Mouse (Mus musculus): ENCODE measurements at regions not wholly inside any gene's neighbourhood (a gene's known extent, or its start where the extent isn't known, plus 50 kb on each side); places are given as distances from the start of the nearest gene placed in this dataset.

DNA sequence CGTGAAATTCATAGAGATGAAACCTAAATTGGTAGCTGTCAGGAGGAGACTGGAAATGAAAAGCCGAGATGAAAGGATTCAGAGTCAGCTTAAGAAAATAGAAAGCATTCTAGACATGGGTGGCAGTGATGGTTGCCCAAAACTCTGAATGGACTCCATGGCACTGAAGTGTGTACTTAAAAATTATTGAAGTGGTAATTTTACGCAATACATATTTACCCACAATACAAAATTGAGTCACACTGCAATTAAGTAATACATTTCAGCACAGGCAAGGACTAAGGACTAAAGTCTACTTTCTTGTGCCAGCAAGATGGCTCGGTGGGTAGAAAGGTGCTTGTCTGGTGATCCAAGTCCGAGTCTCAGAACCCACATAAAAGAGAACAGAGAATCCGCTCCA lies 120.4 kb upstream of the Cadm1 start:
- Histone ChIP-seq H3K4me2 (ENCODE audit: low read depth) (no peak overlapping the region), H3K9me3 (ENCODE audit: control insufficient read depth, low read length) (no peaks in the 10 kb centered on the region), H3K27ac (ENCODE audit: low read depth, low read length) (no peak overlapping the region), H3K4me1 (ENCODE audit: control insufficient read depth, insufficient read depth, low read length) (peaks cover 8% of the 10 kb centered on the region), H3K9ac (ENCODE audit: low read length) (no peak overlapping the region), H3K27me3 (ENCODE audit: control insufficient read depth, insufficient read depth, low read length) (no peaks in the 10 kb centered on the region), H3K36me3 (ENCODE audit: control insufficient read depth, insufficient read depth, low read length) (no peaks in the 10 kb centered on the region), H3K4me3 (ENCODE audit: low read depth, low read length) (no peak overlapping the region)
- ATAC-seq (ENCODE audit: insufficient read depth, low FRiP score, low TSS enrichment) (no peak), DNase-seq (ENCODE audit: low spot score) (no peak)
- 86% methylated on average over 6 of the region's 6 CpGs for WGBS

DNA sequence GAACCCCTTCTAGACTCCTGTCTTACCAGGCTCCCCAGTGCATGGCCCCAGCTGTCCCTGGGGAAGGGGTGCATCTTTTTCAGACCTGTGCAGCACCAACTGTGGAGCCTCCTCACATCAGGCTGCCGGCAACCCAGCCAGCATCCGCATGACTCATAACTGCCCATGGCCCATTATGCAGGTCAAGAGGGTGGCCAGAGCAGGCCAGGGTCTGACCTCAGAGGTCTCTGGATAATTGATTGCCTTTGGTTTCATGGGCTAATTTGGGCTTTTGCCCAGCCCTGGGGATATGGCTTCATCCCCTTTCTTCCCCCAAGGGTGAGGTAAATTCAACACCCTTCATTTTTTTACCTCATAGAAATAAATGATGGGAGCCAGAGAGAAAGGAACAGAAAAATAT lies 117.2 kb upstream of the Cadm1 start:
- Histone ChIP-seq H3K4me2 (ENCODE audit: low read depth) (no peak overlapping the region), H3K9ac (ENCODE audit: low read length) (no peak overlapping the region), H3K27ac (ENCODE audit: low read depth, low read length) (no peak overlapping the region), H3K4me1 (ENCODE audit: control insufficient read depth, insufficient read depth, low read length) (peaks cover 3% of the 10 kb centered on the region), H3K36me3 (ENCODE audit: control insufficient read depth, insufficient read depth, low read length) (no peaks in the 10 kb centered on the region), H3K27me3 (ENCODE audit: control insufficient read depth, insufficient read depth, low read length) (no peaks in the 10 kb centered on the region), H3K9me3 (ENCODE audit: control insufficient read depth, low read length) (no peaks in the 10 kb centered on the region), H3K4me3 (ENCODE audit: low read depth, low read length) (no peak overlapping the region)
- DNase-seq (ENCODE audit: low spot score) (no peak), ATAC-seq (ENCODE audit: insufficient read depth, low FRiP score, low TSS enrichment) (no peak)
- 7% methylated on average over 2 of the region's 2 CpGs for WGBS

DNA sequence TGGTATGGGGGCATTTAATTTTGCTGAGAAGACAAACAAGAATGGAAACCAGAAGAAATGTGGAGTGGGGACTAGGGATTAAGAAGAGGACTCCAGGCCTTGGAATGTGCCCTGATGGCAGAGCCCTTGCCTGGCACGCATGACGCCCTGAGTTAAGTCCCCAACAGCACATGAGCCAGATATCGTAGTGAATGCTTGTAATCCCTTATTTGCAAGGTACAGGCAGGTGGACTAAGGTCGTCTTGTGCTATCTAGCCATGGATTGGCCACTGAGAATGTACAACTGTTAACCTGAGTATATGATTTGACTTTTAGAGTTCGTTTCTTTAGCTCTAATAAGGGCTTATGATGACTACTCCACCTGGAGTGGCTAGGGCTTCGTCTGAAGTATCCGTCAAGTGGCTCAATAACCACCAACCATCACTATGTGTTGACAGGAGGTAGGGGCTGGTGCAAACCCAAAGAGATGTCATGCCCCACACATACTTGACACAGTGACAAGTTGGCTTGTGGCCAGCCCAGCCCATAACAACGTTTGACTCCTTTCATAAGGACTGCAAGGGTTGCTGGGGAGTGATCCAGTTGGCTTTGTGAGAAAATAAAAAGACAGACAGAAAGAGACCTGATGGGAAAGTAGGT lies 115.5 kb upstream of the Cadm1 start:
- H3K27ac ChIP-seq (ENCODE audit: low read depth, low read length): no peak overlapping the region
- DNase-seq (ENCODE audit: low spot score): no peak
- H3K4me1 ChIP-seq (ENCODE audit: control insufficient read depth, insufficient read depth, low read length): no peaks in the 10 kb centered on the region
- H3K9me3 ChIP-seq (ENCODE audit: control insufficient read depth, low read length): no peaks in the 10 kb centered on the region
- 84% methylated on average over 8 of the region's 8 CpGs for WGBS
- H3K9ac ChIP-seq (ENCODE audit: low read length): no peak overlapping the region
- ATAC-seq (ENCODE audit: insufficient read depth, low FRiP score, low TSS enrichment): no peak
- H3K4me2 ChIP-seq (ENCODE audit: low read depth): no peak overlapping the region
- H3K36me3 ChIP-seq (ENCODE audit: control insufficient read depth, insufficient read depth, low read length): no peaks in the 10 kb centered on the region
- H3K27me3 ChIP-seq (ENCODE audit: control insufficient read depth, insufficient read depth, low read length): no peaks in the 10 kb centered on the region
- H3K4me3 ChIP-seq (ENCODE audit: low read depth, low read length): no peak overlapping the region

DNA sequence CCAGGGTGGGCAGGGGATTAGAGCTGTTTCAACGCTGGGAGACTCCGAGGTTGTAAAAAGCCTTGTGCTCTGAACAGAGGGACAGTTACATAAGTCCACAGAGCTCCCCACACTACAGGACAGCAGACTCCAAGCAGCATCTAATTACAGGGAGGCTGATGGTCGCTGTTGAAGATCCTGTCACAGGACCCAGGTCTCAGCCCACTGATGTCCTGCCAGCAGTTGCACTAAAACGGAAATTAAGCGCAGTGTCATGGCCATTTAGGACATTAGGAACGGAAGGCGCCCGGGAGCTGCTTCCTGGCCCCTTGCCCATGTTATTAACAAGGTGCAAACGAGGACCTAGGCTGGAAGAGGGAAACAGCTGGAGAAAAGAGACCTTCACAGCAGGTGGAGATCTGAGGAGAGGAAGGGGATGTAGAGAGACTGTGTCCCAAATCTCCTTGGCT lies 107.8 kb upstream of the Cadm1 start:
- ATAC-seq (ENCODE audit: insufficient read depth, low FRiP score, low TSS enrichment): no peak
- Histone ChIP-seq H3K9ac (ENCODE audit: low read length) (no peak overlapping the region), H3K36me3 (ENCODE audit: control insufficient read depth, insufficient read depth, low read length) (no peaks in the 10 kb centered on the region), H3K9me3 (ENCODE audit: control insufficient read depth, low read length) (no peaks in the 10 kb centered on the region), H3K4me2 (ENCODE audit: low read depth) (no peak overlapping the region), H3K27me3 (ENCODE audit: control insufficient read depth, insufficient read depth, low read length) (no peaks in the 10 kb centered on the region), H3K27ac (ENCODE audit: low read depth, low read length) (no peak overlapping the region), H3K4me1 (ENCODE audit: control insufficient read depth, insufficient read depth, low read length) (0 out of 2 replicates have a peak, but pooled peaks cover 3% of the 10 kb centered on the region), H3K4me3 (ENCODE audit: low read depth, low read length) (no peak overlapping the region)
- no peak for DNase-seq (ENCODE audit: low spot score)
- WGBS: 23% methylated on average over 9 of the region's 9 CpGs

DNA sequence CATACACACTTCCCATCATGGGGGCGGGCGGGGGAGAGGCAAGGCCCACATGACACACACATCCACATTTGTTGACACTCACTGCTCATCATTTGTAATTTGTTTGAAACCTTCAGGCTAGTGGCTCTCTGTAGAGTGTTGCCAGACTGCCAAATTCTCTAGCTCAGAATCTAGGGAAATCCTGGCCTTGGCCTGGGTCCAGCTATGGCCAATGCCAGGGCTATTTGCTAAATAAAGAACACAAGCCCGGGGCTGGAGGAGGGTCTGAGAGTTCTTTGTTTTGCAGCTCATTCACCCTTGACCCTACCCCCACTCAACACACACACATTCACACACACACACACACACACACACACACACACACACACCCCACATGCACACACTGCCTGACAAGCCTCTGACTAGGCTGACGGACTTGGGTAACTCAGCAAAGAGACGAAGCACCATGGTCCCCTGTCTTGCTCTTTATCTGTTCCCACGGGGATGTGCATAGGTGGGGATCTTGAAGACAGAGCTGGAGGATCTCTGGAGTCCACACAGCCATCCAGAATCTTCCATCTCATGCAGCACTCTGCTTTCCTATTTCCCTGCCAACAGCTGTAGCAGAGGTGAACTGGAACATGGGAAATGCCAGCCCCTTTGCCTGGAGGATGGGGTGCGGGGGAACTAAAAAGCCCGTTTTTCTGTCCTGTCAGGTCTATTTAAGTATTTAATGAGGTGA lies 107.1 kb upstream of the Cadm1 start:
- H3K4me3 ChIP-seq (ENCODE audit: low read depth, low read length): no peak overlapping the region
- no peaks in the 10 kb centered on the region for H3K36me3 ChIP-seq (ENCODE audit: control insufficient read depth, insufficient read depth, low read length)
- no peak overlapping the region for H3K4me2 ChIP-seq (ENCODE audit: low read depth)
- 63% methylated on average over 8 of the region's 8 CpGs for WGBS
- H3K27ac ChIP-seq (ENCODE audit: low read depth, low read length): no peak overlapping the region
- H3K4me1 ChIP-seq (ENCODE audit: control insufficient read depth, insufficient read depth, low read length): 0 out of 2 replicates have a peak, but pooled peaks cover 3% of the 10 kb centered on the region
- H3K27me3 ChIP-seq (ENCODE audit: control insufficient read depth, insufficient read depth, low read length): no peaks in the 10 kb centered on the region
- no peaks in the 10 kb centered on the region for H3K9me3 ChIP-seq (ENCODE audit: control insufficient read depth, low read length)
- no peak overlapping the region for H3K9ac ChIP-seq (ENCODE audit: low read length)
- DNase-seq (ENCODE audit: low spot score) (no peak), ATAC-seq (ENCODE audit: insufficient read depth, low FRiP score, low TSS enrichment) (no peak)

DNA sequence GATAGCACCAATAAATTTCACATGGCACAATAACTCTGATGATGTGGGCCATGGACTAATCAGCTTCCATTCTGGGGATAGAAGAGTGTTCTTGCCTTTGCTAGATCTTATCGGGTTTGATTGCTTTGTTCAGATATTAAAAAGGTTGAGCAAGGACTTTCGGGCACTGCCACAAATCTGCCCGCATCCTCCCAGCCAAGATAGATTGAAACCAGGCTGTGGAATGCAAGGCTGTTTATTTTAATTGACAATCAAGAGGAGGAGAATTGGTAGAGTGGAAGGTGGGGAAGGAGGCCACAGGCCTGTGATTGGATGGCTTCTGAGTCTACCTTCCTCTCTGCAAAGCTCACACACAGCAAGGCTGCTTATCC lies 106.5 kb upstream of the Cadm1 start:
- WGBS: 86% methylated on average over 3 of the region's 3 CpGs
- no peak for DNase-seq (ENCODE audit: low spot score)
- Histone ChIP-seq H3K9ac (ENCODE audit: low read length) (no peak overlapping the region), H3K4me1 (ENCODE audit: control insufficient read depth, insufficient read depth, low read length) (0 out of 2 replicates have a peak, but pooled peaks cover 3% of the 10 kb centered on the region), H3K4me2 (ENCODE audit: low read depth) (no peak overlapping the region), H3K4me3 (ENCODE audit: low read depth, low read length) (no peak overlapping the region), H3K27ac (ENCODE audit: low read depth, low read length) (no peak overlapping the region), H3K36me3 (ENCODE audit: control insufficient read depth, insufficient read depth, low read length) (no peaks in the 10 kb centered on the region), H3K27me3 (ENCODE audit: control insufficient read depth, insufficient read depth, low read length) (no peaks in the 10 kb centered on the region), H3K9me3 (ENCODE audit: control insufficient read depth, low read length) (no peaks in the 10 kb centered on the region)
- ATAC-seq (ENCODE audit: insufficient read depth, low FRiP score, low TSS enrichment): no peak

DNA sequence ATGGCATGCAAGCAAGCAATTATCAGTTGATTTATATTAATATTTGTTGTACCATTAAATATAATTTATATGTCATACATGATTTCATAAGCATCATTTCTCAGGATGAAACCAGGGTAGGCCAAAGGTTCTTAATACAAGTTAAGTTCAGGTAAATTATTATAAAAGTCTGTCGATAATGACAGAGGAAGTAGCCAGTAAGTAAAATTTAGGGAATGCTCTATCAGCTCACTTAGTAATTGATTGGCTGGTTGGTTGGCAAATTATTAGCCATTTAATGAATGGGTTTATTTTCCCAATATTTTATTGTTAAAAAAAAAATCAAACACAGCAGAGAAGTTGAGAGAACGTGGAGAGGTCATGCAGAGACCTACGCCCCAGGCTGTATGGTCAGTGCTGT lies 105.8 kb upstream of the Cadm1 start:
- DNase-seq (ENCODE audit: low spot score) (no peak), ATAC-seq (ENCODE audit: insufficient read depth, low FRiP score, low TSS enrichment) (no peak)
- Histone ChIP-seq H3K27ac (ENCODE audit: low read depth, low read length) (no peak overlapping the region), H3K36me3 (ENCODE audit: control insufficient read depth, insufficient read depth, low read length) (no peaks in the 10 kb centered on the region), H3K9ac (ENCODE audit: low read length) (no peak overlapping the region), H3K9me3 (ENCODE audit: control insufficient read depth, low read length) (no peaks in the 10 kb centered on the region), H3K4me2 (ENCODE audit: low read depth) (no peak overlapping the region), H3K27me3 (ENCODE audit: control insufficient read depth, insufficient read depth, low read length) (no peaks in the 10 kb centered on the region), H3K4me3 (ENCODE audit: low read depth, low read length) (no peak overlapping the region), H3K4me1 (ENCODE audit: control insufficient read depth, insufficient read depth, low read length) (0 out of 2 replicates have a peak, but pooled peaks cover 3% of the 10 kb centered on the region)
- 92% methylated on average over 3 of the region's 3 CpGs for WGBS

DNA sequence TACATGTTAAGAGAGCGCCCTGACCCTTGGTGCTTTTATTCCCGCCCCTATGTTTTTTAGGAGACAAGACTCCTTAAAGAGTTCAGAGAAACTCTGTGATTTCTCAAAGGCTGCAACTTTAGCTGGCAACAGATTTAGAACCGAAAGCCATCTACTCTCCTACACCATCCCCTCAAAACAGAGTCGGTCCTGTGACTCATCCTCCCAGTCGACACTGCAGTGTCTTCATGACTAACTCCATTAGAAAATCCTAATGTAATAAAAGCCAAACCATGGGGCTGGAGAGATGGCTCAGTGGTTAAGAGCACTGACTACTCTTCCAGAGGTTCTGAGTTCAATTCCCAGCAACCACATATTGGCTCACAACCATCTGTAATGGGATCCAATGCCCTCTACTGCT lies 103.3 kb upstream of the Cadm1 start:
- H3K4me2 ChIP-seq (ENCODE audit: low read depth): no peak overlapping the region
- no peak overlapping the region for H3K4me3 ChIP-seq (ENCODE audit: low read depth, low read length)
- H3K36me3 ChIP-seq (ENCODE audit: control insufficient read depth, insufficient read depth, low read length): no peaks in the 10 kb centered on the region
- DNase-seq (ENCODE audit: low spot score): no peak
- H3K9me3 ChIP-seq (ENCODE audit: control insufficient read depth, low read length): no peaks in the 10 kb centered on the region
- H3K27me3 ChIP-seq (ENCODE audit: control insufficient read depth, insufficient read depth, low read length): no peaks in the 10 kb centered on the region
- no peak overlapping the region for H3K9ac ChIP-seq (ENCODE audit: low read length)
- 88% methylated on average over 5 of the region's 5 CpGs for WGBS
- no peak overlapping the region for H3K27ac ChIP-seq (ENCODE audit: low read depth, low read length)
- no peak for ATAC-seq (ENCODE audit: insufficient read depth, low FRiP score, low TSS enrichment)
- 0 out of 2 replicates have a peak, but pooled peaks cover 3% of the 10 kb centered on the region for H3K4me1 ChIP-seq (ENCODE audit: control insufficient read depth, insufficient read depth, low read length)

DNA sequence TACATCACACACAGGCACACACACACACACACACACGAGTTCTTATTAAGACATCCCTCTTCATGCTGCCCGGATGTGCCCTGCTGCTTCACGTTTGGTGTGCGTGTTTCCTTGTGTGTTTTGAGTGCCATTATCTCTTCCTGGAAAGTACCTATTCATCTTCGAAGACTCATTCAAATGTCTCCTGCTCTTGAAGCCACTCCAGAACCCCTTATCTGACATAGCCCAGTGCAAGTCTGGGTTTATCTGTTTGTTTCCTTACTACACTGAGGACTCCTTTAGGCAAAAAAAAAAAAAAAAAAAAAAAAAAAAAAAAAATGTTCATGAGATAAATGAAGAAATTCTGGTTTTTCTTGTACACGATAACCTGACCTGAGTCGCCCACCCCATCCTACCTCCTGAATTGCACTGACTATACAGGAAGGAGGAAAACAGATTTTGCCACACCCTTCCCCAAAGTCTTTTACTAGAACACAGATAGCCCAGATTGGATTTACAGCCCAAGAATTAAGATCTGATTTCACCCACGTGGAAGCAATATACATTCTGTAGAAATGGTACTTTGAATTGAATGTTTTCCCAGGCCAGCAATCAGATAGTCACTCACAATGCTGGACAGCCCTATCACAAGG lies 101.1 kb upstream of the Cadm1 start:
- H3K4me2 ChIP-seq (ENCODE audit: low read depth): no peak overlapping the region
- DNase-seq (ENCODE audit: low spot score): no peak
- H3K4me3 ChIP-seq (ENCODE audit: low read depth, low read length): no peak overlapping the region
- ATAC-seq (ENCODE audit: insufficient read depth, low FRiP score, low TSS enrichment): no peak
- H3K27ac ChIP-seq (ENCODE audit: low read depth, low read length): no peak overlapping the region
- H3K9me3 ChIP-seq (ENCODE audit: control insufficient read depth, low read length): no peaks in the 10 kb centered on the region
- no peaks in the 10 kb centered on the region for H3K27me3 ChIP-seq (ENCODE audit: control insufficient read depth, insufficient read depth, low read length)
- 83% methylated on average over 8 of the region's 8 CpGs for WGBS
- no peaks in the 10 kb centered on the region for H3K4me1 ChIP-seq (ENCODE audit: control insufficient read depth, insufficient read depth, low read length)
- H3K36me3 ChIP-seq (ENCODE audit: control insufficient read depth, insufficient read depth, low read length): no peaks in the 10 kb centered on the region
- H3K9ac ChIP-seq (ENCODE audit: low read length): no peak overlapping the region
